Mouse (Mus musculus): ENCODE measurements around the gene Gm30302. TPM values are rescaled to one million over a fixed set of nuclear protein-coding genes. Genes with fewer than 3 reads are reported as not detected.
"Not testable (repeated sequence)": the region's sequence is repeated elsewhere in the genome, so short reads cannot be mapped to it uniquely, and the experiment has no call there.

Gene Gm30302
- polyA plus RNA-seq, 1 experiment from 2014 or later, result not detected

DNA sequence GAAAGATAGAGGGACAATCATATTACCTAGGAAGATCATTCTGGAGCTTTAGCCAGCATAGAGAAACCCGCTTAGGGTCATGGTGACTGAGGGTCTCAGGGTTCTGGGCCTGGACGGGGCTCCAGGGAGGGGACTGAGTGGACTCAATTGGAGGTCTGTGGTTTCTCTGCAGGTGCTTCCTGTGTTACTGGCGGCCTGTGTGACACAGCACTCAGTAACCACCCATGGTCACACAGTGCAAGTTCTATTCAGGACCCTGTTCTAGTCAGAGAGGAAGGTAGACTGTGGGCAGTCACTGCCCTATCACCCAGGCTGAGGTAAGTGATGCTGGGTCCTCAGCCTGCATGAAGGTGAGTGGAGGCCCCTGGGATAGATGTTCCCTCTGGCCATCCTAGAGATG, 14.9 kb downstream of the Gm30302 start:
- Histone ChIP-seq H3K4me3 (no peak overlapping the region), H3K36me3 (no peaks in the 10 kb centered on the region), H3K27ac (no peak overlapping the region), H3K27me3 (no peaks in the 10 kb centered on the region), H3K4me2 (no peak overlapping the region), H3K4me1 (no peaks in the 10 kb centered on the region), H3K9ac (no peak overlapping the region), H3K9me3 (no peaks in the 10 kb centered on the region)
- no peak for ATAC-seq (ENCODE audit: insufficient number of reproducible peaks, insufficient read depth, low FRiP score, low TSS enrichment, low read depth)
- 74% methylated on average over 3 of the region's 3 CpGs for WGBS

GRCm38 (mm10) chr13:49771536-49771935, 27.3 kb downstream of the Gm30302 start:
- not testable (repeated sequence) for ATAC-seq (ENCODE audit: insufficient number of reproducible peaks, insufficient read depth, low FRiP score, low TSS enrichment, low read depth); H3K4me1 ChIP-seq; H3K9me3 ChIP-seq; H3K4me2 ChIP-seq; H3K36me3 ChIP-seq; H3K27ac ChIP-seq; H3K9ac ChIP-seq; H3K4me3 ChIP-seq; H3K27me3 ChIP-seq

DNA sequence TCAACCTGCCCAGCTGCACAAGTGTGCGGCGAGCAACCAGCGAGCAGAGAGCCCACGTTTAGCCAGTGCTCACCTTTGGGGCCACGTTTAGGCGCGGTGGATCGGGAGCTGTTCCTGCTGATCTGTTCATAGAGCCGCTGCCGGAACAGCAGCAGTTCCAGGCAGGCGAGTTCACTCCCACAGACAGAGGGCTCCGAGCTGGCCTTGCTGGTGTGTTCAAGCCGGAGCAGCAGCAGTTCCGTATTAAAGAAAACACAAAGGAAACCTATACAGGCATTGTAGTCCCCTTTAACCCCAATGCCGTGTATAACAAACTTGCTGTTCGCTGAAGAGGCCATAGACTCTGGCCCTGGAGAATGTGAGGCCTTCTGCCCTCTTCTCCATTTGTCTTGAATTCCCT, 29.7 kb downstream of the Gm30302 start:
- Histone ChIP-seq H3K4me3 (no peak overlapping the region), H3K4me2 (no peak overlapping the region), H3K9ac (no peak overlapping the region), H3K4me1 (no peaks in the 10 kb centered on the region), H3K27me3 (no peaks in the 10 kb centered on the region), H3K36me3 (no peaks in the 10 kb centered on the region), H3K9me3 (no peaks in the 10 kb centered on the region), H3K27ac (no peak overlapping the region)
- no peak for ATAC-seq (ENCODE audit: insufficient number of reproducible peaks, insufficient read depth, low FRiP score, low TSS enrichment, low read depth)
- WGBS, result 85% methylated on average over 16 of the region's 16 CpGs

DNA sequence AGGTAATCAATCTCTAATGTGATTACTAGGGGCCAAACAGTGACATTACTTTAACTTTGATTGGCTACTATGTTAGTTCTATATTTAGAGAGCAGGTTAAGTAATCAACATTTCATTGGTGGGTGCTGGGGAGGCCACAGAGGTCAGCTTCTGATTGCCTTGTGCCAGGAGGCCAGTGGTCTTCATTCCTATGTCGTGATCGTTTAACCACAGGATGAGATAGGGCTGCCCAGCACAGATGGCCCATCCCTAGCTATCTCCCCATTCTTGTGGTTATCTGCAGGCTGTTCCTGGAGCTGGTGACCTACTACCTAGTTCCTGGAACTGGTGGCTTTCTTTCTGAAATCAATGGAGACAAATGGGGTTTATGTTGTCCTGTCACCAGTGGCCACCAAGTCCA, 30.8 kb downstream of the Gm30302 start:
- WGBS, result 84% methylated on average over 2 of the region's 2 CpGs
- H3K36me3 ChIP-seq, result no peaks in the 10 kb centered on the region
- H3K27me3 ChIP-seq, result no peaks in the 10 kb centered on the region
- H3K4me1 ChIP-seq, result no peaks in the 10 kb centered on the region
- no peaks in the 10 kb centered on the region for H3K9me3 ChIP-seq
- no peak overlapping the region for H3K27ac ChIP-seq
- no peak overlapping the region for H3K9ac ChIP-seq
- ATAC-seq (ENCODE audit: insufficient number of reproducible peaks, insufficient read depth, low FRiP score, low TSS enrichment, low read depth), result no peak
- H3K4me2 ChIP-seq, result no peak overlapping the region
- H3K4me3 ChIP-seq, result no peak overlapping the region

GRCm38 (mm10) chr13:49766269-49766668, 32.5 kb downstream of the Gm30302 start:
- Histone ChIP-seq H3K4me3 (no peak overlapping the region), H3K27me3 (no peaks in the 10 kb centered on the region), H3K4me2 (no peak overlapping the region), H3K9me3 (no peaks in the 10 kb centered on the region), H3K4me1 (no peaks in the 10 kb centered on the region), H3K9ac (no peak overlapping the region), H3K27ac (no peak overlapping the region), H3K36me3 (no peaks in the 10 kb centered on the region)
- no peak for ATAC-seq (ENCODE audit: insufficient number of reproducible peaks, insufficient read depth, low FRiP score, low TSS enrichment, low read depth)
- WGBS, result 20% methylated on average over 9 of the region's 9 CpGs

- no peaks in the 10 kb centered on the region for H3K4me1 ChIP-seq
- WGBS, result 92% methylated on average over 8 of the region's 8 CpGs
- no peak overlapping the region for H3K4me2 ChIP-seq
- H3K36me3 ChIP-seq, result no peaks in the 10 kb centered on the region
- no peaks in the 10 kb centered on the region for H3K27me3 ChIP-seq
- no peak overlapping the region for H3K4me3 ChIP-seq
- no peaks in the 10 kb centered on the region for H3K9me3 ChIP-seq
- no peak overlapping the region for H3K9ac ChIP-seq
- ATAC-seq (ENCODE audit: insufficient number of reproducible peaks, insufficient read depth, low FRiP score, low TSS enrichment, low read depth), result no peak
- H3K27ac ChIP-seq, result no peak overlapping the region
These were observed 33.5 kb downstream of the Gm30302 start for GRCm38 (mm10) chr13:49765306-49765705.

DNA sequence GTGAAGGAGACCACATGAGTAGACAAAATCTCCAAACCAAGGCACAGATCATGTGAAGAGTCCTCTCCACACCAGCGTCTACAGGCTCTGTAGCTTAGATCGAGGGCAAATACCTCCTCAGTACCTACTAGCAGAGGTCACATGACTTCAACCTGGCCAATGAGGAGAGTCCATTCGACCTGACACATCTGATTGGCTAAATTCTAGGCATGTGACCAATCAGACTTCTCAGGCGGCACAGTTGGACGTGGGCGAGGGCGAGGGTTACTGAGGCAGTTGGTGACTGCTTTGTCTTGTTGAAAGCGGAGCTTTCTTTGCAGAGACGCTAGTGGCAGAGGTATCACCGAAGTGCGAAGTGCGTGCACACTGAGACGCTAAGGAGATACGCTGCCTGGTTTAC, 36.6 kb downstream of the Gm30302 start:
- Histone ChIP-seq H3K36me3 (no peaks in the 10 kb centered on the region), H3K4me3 (no peak overlapping the region), H3K27me3 (no peaks in the 10 kb centered on the region), H3K9me3 (no peaks in the 10 kb centered on the region), H3K4me1 (0 out of 2 replicates have a peak, but pooled peaks cover 3% of the 10 kb centered on the region), H3K27ac (no peak overlapping the region), H3K9ac (no peak overlapping the region), H3K4me2 (no peak overlapping the region)
- 91% methylated on average over 14 of the region's 14 CpGs for WGBS
- no peak for ATAC-seq (ENCODE audit: insufficient number of reproducible peaks, insufficient read depth, low FRiP score, low TSS enrichment, low read depth)

DNA sequence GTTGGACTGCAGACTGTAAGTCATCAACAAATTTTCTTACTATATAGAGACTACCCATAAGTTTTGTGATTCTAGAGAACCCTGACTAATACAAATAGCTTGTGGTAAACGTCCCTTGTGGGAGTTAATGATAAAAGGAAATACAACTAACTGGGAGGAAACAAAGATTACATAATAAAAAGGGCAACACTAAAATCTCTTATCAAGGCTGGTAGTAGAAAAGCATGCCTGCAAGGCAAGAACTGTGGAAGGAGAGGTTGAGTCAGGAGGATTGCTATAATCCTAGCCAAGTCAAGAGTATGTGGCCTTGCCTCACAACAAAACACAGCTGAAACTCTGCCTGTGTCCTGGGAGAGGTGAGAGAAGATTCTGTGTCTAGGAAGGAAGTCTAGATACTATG, 38.1 kb downstream of the Gm30302 start:
- Histone ChIP-seq H3K4me1 (0 out of 2 replicates have a peak, but pooled peaks cover 3% of the 10 kb centered on the region), H3K4me3 (no peak overlapping the region), H3K4me2 (no peak overlapping the region), H3K36me3 (no peaks in the 10 kb centered on the region), H3K9ac (no peak overlapping the region), H3K9me3 (no peaks in the 10 kb centered on the region), H3K27me3 (no peaks in the 10 kb centered on the region), H3K27ac (no peak overlapping the region)
- no peak for ATAC-seq (ENCODE audit: insufficient number of reproducible peaks, insufficient read depth, low FRiP score, low TSS enrichment, low read depth)
- 57% methylated on average over 1 of the region's 1 CpGs for WGBS

DNA sequence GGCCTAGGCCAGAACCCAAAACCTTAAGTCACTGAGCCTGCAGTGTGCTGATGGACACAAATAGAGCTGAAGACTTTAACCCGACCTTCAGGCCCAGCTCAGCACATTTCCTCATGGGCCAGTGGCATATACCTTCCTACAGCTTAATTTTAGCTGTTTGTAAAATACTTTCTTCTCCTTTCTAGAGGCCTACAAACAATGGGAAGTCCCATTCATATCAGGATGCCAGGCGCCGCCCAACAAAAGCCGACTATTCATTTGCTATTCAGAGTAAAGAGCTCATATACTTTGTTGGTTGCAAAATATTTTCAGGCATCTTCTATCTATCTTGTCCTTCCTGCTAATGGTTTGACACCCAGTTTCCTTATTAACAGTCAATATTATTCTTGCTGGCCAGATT, 40.8 kb downstream of the Gm30302 start:
- no peaks in the 10 kb centered on the region for H3K36me3 ChIP-seq
- no peak for ATAC-seq (ENCODE audit: insufficient number of reproducible peaks, insufficient read depth, low FRiP score, low TSS enrichment, low read depth)
- no peak overlapping the region for H3K27ac ChIP-seq
- WGBS, result 80% methylated on average over 4 of the region's 4 CpGs
- H3K27me3 ChIP-seq, result no peaks in the 10 kb centered on the region
- 0 out of 2 replicates have a peak, but pooled peaks cover 3% of the 10 kb centered on the region for H3K4me1 ChIP-seq
- H3K9me3 ChIP-seq, result no peaks in the 10 kb centered on the region
- H3K4me3 ChIP-seq, result no peak overlapping the region
- no peak overlapping the region for H3K9ac ChIP-seq
- no peak overlapping the region for H3K4me2 ChIP-seq

DNA sequence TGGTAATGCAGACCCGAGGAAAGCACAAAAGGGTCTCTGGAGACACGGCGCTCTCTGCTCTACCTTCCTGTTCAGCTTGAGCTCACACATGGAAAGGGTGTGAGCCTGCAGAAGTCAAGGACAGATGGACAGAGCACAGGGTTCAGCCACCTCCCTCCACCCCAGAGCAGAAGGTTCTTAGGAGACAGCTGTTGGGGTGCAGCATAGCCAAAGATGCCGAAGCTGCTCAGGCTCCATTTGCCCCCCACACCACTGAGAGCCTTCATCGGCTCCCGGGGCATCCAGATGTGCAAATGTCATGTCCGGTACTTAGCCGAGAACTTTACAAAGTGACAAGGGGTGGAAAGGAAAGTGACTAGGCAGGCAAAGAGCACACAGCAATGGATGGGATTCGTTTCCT, 42.2 kb downstream of the Gm30302 start:
- Histone ChIP-seq H3K4me2 (no peak overlapping the region), H3K36me3 (no peaks in the 10 kb centered on the region), H3K9me3 (no peaks in the 10 kb centered on the region), H3K27ac (no peak overlapping the region), H3K27me3 (no peaks in the 10 kb centered on the region), H3K4me1 (0 out of 2 replicates have a peak, but pooled peaks cover 3% of the 10 kb centered on the region), H3K4me3 (no peak overlapping the region), H3K9ac (no peak overlapping the region)
- ATAC-seq (ENCODE audit: insufficient number of reproducible peaks, insufficient read depth, low FRiP score, low TSS enrichment, low read depth), result no peak
- 90% methylated on average over 9 of the region's 9 CpGs for WGBS

DNA sequence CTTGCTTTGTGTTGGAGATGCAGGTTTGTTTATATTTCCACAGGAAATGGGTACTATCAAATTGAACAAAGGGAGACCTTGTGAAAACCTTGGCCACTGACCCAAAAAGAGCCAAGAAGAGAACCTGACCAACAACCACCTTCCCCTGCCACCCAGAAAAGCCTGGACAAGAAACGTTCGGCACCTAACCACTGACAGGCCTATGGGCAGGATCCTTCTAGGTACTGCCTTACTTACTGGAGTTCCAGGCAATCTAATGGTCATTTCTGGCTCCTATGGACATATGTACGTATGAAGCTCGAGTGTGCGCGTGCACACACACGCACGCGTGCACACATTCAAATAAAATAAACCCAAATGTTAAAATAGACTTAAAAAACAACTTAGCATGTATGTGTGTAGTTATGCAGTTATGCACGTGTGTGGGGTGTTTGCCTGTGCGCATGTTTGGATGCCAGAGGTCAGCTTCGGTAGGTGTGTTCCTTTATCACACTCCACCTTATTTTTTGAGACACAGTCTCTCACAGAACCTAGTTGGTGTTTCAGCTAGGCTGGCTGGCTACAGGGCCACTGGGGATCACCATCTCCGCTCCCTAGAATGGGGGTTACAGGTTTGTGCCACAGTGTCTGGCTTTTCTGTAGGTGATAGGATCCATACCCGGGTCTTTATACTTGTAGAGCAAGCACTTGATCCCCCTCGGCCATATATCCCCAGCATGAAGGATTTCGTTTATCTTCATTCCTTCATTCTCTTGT, 57.3 kb downstream of the Gm30302 start:
- 92% methylated on average over 16 of the region's 16 CpGs for WGBS
- Histone ChIP-seq H3K36me3 (no peaks in the 10 kb centered on the region; the same call in 1 of the 2 replicates), H3K9me3 (no peaks in the 10 kb centered on the region), H3K4me3 (no peak overlapping the region), H3K27ac (no peak overlapping the region), H3K4me1 (no peaks in the 10 kb centered on the region), H3K9ac (no peak overlapping the region), H3K4me2 (no peak overlapping the region), H3K27me3 (no peaks in the 10 kb centered on the region)
- ATAC-seq (ENCODE audit: insufficient number of reproducible peaks, insufficient read depth, low FRiP score, low TSS enrichment, low read depth), result no peak

- H3K4me2 ChIP-seq, result no peak overlapping the region
- peaks cover 29% of the 10 kb centered on the region for H3K36me3 ChIP-seq
- ATAC-seq (ENCODE audit: insufficient number of reproducible peaks, insufficient read depth, low FRiP score, low TSS enrichment, low read depth), result no peak
- H3K9ac ChIP-seq, result no peak overlapping the region
- no peaks in the 10 kb centered on the region for H3K4me1 ChIP-seq
- 91% methylated on average over 2 of the region's 2 CpGs for WGBS
- no peak overlapping the region for H3K4me3 ChIP-seq
- no peak overlapping the region for H3K27ac ChIP-seq
- H3K27me3 ChIP-seq, result no peaks in the 10 kb centered on the region
- no peaks in the 10 kb centered on the region for H3K9me3 ChIP-seq
These were observed 60.8 kb downstream of the Gm30302 start for GRCm38 (mm10) chr13:49738011-49738410.

Data from embryonic facial prominence, embryonic 13.5 days (tissue).